Mouse (Mus musculus): ENCODE data around the gene Cep170b. TPM values are rescaled to one million over a fixed set of nuclear protein-coding genes. Genes with fewer than 3 reads are reported as not detected.

Gene Cep170b
- polyA plus RNA-seq, 1 experiment from 2014 or later, result 8.5 TPM

- Histone ChIP-seq H3K27ac (ENCODE audit: low read depth, low read length) (no peak overlapping the region), H3K4me3 (ENCODE audit: low read depth, low read length) (no peak overlapping the region), H3K27me3 (ENCODE audit: control insufficient read depth, insufficient read depth, low read length) (peaks cover 7% of the 10 kb centered on the region), H3K9me3 (ENCODE audit: control insufficient read depth, low read length) (no peaks in the 10 kb centered on the region), H3K4me1 (replicated peaks; ENCODE audit: control insufficient read depth, insufficient read depth, low read length) (peaks cover 8% of the 10 kb centered on the region), H3K36me3 (ENCODE audit: control insufficient read depth, insufficient read depth, low read length) (no peaks in the 10 kb centered on the region), H3K4me2 (replicated peaks; ENCODE audit: low read depth, low read length) (no peak overlapping the region), H3K9ac (ENCODE audit: low read depth, low read length) (no peak overlapping the region)
- no peak for ATAC-seq (ENCODE audit: low FRiP score)
- WGBS, result 83% methylated on average over 3 of the region's 3 CpGs
- DNase-seq (ENCODE audit: low spot score), result no peak
Measured at GRCm38 (mm10) chr12:112696806-112697425, 23.3 kb upstream of the Cep170b start.

GRCm38 (mm10) chr12:112700522-112700921, 19.7 kb upstream of the Cep170b start:
- ATAC-seq (ENCODE audit: low FRiP score) (no peak), DNase-seq (ENCODE audit: low spot score) (peak; percentile 34)
- Histone ChIP-seq H3K27ac (ENCODE audit: low read depth, low read length) (no peak overlapping the region), H3K27me3 (ENCODE audit: control insufficient read depth, insufficient read depth, low read length) (peaks cover 11% of the 10 kb centered on the region), H3K4me1 (replicated peaks; ENCODE audit: control insufficient read depth, insufficient read depth, low read length) (peaks cover 5% of the 10 kb centered on the region), H3K36me3 (ENCODE audit: control insufficient read depth, insufficient read depth, low read length) (no peaks in the 10 kb centered on the region), H3K9me3 (ENCODE audit: control insufficient read depth, low read length) (no peaks in the 10 kb centered on the region), H3K4me2 (replicated peaks; ENCODE audit: low read depth, low read length) (peak overlapping the region; percentile 11; the same call in 1 of the 2 replicates), H3K4me3 (ENCODE audit: low read depth, low read length) (no peak overlapping the region), H3K9ac (ENCODE audit: low read depth, low read length) (peak overlapping the region; percentile 11; the same call in 1 of the 2 replicates)
- WGBS, result 15% methylated on average over 15 of the region's 15 CpGs

GRCm38 (mm10) chr12:112702374-112703320, 17.6 kb upstream of the Cep170b start:
- ATAC-seq (ENCODE audit: low FRiP score), result no peak
- no peak overlapping the region for H3K9ac ChIP-seq (ENCODE audit: low read depth, low read length)
- no peak for DNase-seq (ENCODE audit: low spot score)
- H3K4me1 ChIP-seq (replicated peaks; ENCODE audit: control insufficient read depth, insufficient read depth, low read length), result peaks cover 5% of the 10 kb centered on the region
- peaks cover 14% of the 10 kb centered on the region for H3K27me3 ChIP-seq (ENCODE audit: control insufficient read depth, insufficient read depth, low read length)
- H3K4me3 ChIP-seq (ENCODE audit: low read depth, low read length), result no peak overlapping the region
- no peak overlapping the region for H3K4me2 ChIP-seq (replicated peaks; ENCODE audit: low read depth, low read length)
- WGBS, result 78% methylated on average over 6 of the region's 6 CpGs
- no peak overlapping the region for H3K27ac ChIP-seq (ENCODE audit: low read depth, low read length)
- H3K36me3 ChIP-seq (ENCODE audit: control insufficient read depth, insufficient read depth, low read length), result no peaks in the 10 kb centered on the region
- H3K9me3 ChIP-seq (ENCODE audit: control insufficient read depth, low read length), result no peaks in the 10 kb centered on the region

- ATAC-seq (ENCODE audit: low FRiP score) (peak; percentile 86), DNase-seq (ENCODE audit: low spot score) (peak; percentile 92)
- peaks cover 8% of the 10 kb centered on the region; the same call in 1 of the 2 replicates for H3K27me3 ChIP-seq (ENCODE audit: control insufficient read depth, insufficient read depth, low read length)
- H3K4me1 ChIP-seq (replicated peaks; ENCODE audit: control insufficient read depth, insufficient read depth, low read length), result no peaks in the 10 kb centered on the region; the same call in 1 of the 2 replicates
- H3K4me3 ChIP-seq (ENCODE audit: low read depth, low read length), result no peak overlapping the region
- H3K4me2 ChIP-seq (replicated peaks; ENCODE audit: low read depth, low read length), result peak overlapping the region; percentile 20
- no peak overlapping the region for H3K9ac ChIP-seq (ENCODE audit: low read depth, low read length)
- H3K9me3 ChIP-seq (ENCODE audit: control insufficient read depth, low read length), result no peaks in the 10 kb centered on the region
- no peak overlapping the region for H3K27ac ChIP-seq (ENCODE audit: low read depth, low read length)
- H3K36me3 ChIP-seq (ENCODE audit: control insufficient read depth, insufficient read depth, low read length), result no peaks in the 10 kb centered on the region
- 15% methylated on average over 32 of the region's 32 CpGs for WGBS
Measured at GRCm38 (mm10) chr12:112706704-112707572, 13.3 kb upstream of the Cep170b start.

- WGBS, result 25% methylated on average over 8 of the region's 8 CpGs
- no peak overlapping the region for H3K27ac ChIP-seq (ENCODE audit: low read depth, low read length)
- no peaks in the 10 kb centered on the region; the same call in 1 of the 2 replicates for H3K4me1 ChIP-seq (replicated peaks; ENCODE audit: control insufficient read depth, insufficient read depth, low read length)
- no peaks in the 10 kb centered on the region for H3K36me3 ChIP-seq (ENCODE audit: control insufficient read depth, insufficient read depth, low read length)
- no peak overlapping the region for H3K9ac ChIP-seq (ENCODE audit: low read depth, low read length)
- DNase-seq (ENCODE audit: low spot score), result no peak
- no peaks in the 10 kb centered on the region for H3K9me3 ChIP-seq (ENCODE audit: control insufficient read depth, low read length)
- H3K27me3 ChIP-seq (ENCODE audit: control insufficient read depth, insufficient read depth, low read length), result peaks cover 4% of the 10 kb centered on the region; the same call in 1 of the 2 replicates
- H3K4me3 ChIP-seq (ENCODE audit: low read depth, low read length), result no peak overlapping the region
- peak; percentile 44; the same call in 1 of the 2 replicates for ATAC-seq (ENCODE audit: low FRiP score)
- no peak overlapping the region for H3K4me2 ChIP-seq (replicated peaks; ENCODE audit: low read depth, low read length)
Measured at GRCm38 (mm10) chr12:112707573-112707869, 12.7 kb upstream of the Cep170b start.

- Histone ChIP-seq H3K9me3 (ENCODE audit: control insufficient read depth, low read length) (no peaks in the 10 kb centered on the region), H3K27me3 (ENCODE audit: control insufficient read depth, insufficient read depth, low read length) (no peaks in the 10 kb centered on the region), H3K4me2 (replicated peaks; ENCODE audit: low read depth, low read length) (no peak overlapping the region), H3K27ac (ENCODE audit: low read depth, low read length) (no peak overlapping the region), H3K36me3 (ENCODE audit: control insufficient read depth, insufficient read depth, low read length) (no peaks in the 10 kb centered on the region), H3K9ac (ENCODE audit: low read depth, low read length) (no peak overlapping the region), H3K4me1 (replicated peaks; ENCODE audit: control insufficient read depth, insufficient read depth, low read length) (no peaks in the 10 kb centered on the region), H3K4me3 (ENCODE audit: low read depth, low read length) (no peak overlapping the region)
- 87% methylated on average over 3 of the region's 3 CpGs for WGBS
- DNase-seq (ENCODE audit: low spot score) (no peak), ATAC-seq (ENCODE audit: low FRiP score) (no peak)
Measured at GRCm38 (mm10) chr12:112713984-112714383, 6.3 kb upstream of the Cep170b start.

- H3K27ac ChIP-seq (ENCODE audit: low read depth, low read length), result no peak overlapping the region
- H3K36me3 ChIP-seq (ENCODE audit: control insufficient read depth, insufficient read depth, low read length), result no peaks in the 10 kb centered on the region
- no peak overlapping the region for H3K9ac ChIP-seq (ENCODE audit: low read depth, low read length)
- no peaks in the 10 kb centered on the region for H3K9me3 ChIP-seq (ENCODE audit: control insufficient read depth, low read length)
- H3K4me2 ChIP-seq (replicated peaks; ENCODE audit: low read depth, low read length), result no peak overlapping the region
- 26% methylated on average over 7 of the region's 7 CpGs for whole genome bisulfite sequencing
- DNase-seq (ENCODE audit: low spot score) (peak; percentile 73), ATAC-seq (ENCODE audit: low FRiP score) (no peak)
- H3K4me1 ChIP-seq (replicated peaks; ENCODE audit: control insufficient read depth, insufficient read depth, low read length), result 0 out of 2 replicates have a peak, but pooled peaks cover 3% of the 10 kb centered on the region
- H3K27me3 ChIP-seq (ENCODE audit: control insufficient read depth, insufficient read depth, low read length), result peaks cover 10% of the 10 kb centered on the region
- no peak overlapping the region for H3K4me3 ChIP-seq (ENCODE audit: low read depth, low read length)
Measured at GRCm38 (mm10) chr12:112717140-112717539, 3.1 kb upstream of the Cep170b start.

GRCm38 (mm10) chr12:112718995-112719394, 1.3 kb upstream of the Cep170b start:
- Histone ChIP-seq H3K27me3 (ENCODE audit: control insufficient read depth, insufficient read depth, low read length) (peaks cover 19% of the 10 kb centered on the region), H3K4me1 (replicated peaks; ENCODE audit: control insufficient read depth, insufficient read depth, low read length) (0 out of 2 replicates have a peak, but pooled peaks cover 3% of the 10 kb centered on the region), H3K4me3 (ENCODE audit: low read depth, low read length) (no peak overlapping the region), H3K4me2 (replicated peaks; ENCODE audit: low read depth, low read length) (no peak overlapping the region), H3K27ac (ENCODE audit: low read depth, low read length) (no peak overlapping the region), H3K9ac (ENCODE audit: low read depth, low read length) (no peak overlapping the region), H3K36me3 (ENCODE audit: control insufficient read depth, insufficient read depth, low read length) (no peaks in the 10 kb centered on the region), H3K9me3 (ENCODE audit: control insufficient read depth, low read length) (no peaks in the 10 kb centered on the region)
- ATAC-seq (ENCODE audit: low FRiP score) (no peak), DNase-seq (ENCODE audit: low spot score) (no peak)
- WGBS, result 73% methylated on average over 5 of the region's 5 CpGs

Data from hindbrain, embryonic 11.5 days (tissue).